Mouse (Mus musculus) ES-Bruce4 (cell line): ENCODE data around the gene Kalrn. TPM values are rescaled to one million over a fixed set of nuclear protein-coding genes. Genes with fewer than 3 reads are reported as not detected.

Experiments
- H3K27ac ChIP-seq: 2 replicates; pipeline ENCODE4 v1.5.1; 2012; ENCODE audit warnings: low read length, inconsistent platforms; ENCODE audit not compliant: insufficient read depth
- H3K27me3 ChIP-seq: 2 replicates; pipeline ENCODE4 v1.6.1; 2012; ENCODE audit warnings: mild to moderate bottlenecking, low read length, inconsistent platforms; ENCODE audit not compliant: control insufficient read depth, poor library complexity, insufficient read depth, severe bottlenecking
- H3K36me3 ChIP-seq: 2 replicates; pipeline ENCODE4 v1.6.1; 2012; ENCODE audit warnings: inconsistent platforms, mild to moderate bottlenecking, low read length, moderate library complexity; ENCODE audit not compliant: control insufficient read depth, poor library complexity, insufficient read depth, severe bottlenecking
- H3K4me1 ChIP-seq: one replicate; pipeline ENCODE4 v1.8.1; 2011; ENCODE audit warnings: low read length; ENCODE audit not compliant: control insufficient read depth, insufficient read depth
- H3K4me3 ChIP-seq: 2 replicates; pipeline ENCODE4 v1.5.1; 2011; ENCODE audit warnings: low read depth, mild to moderate bottlenecking, low read length
- H3K9ac ChIP-seq: 2 replicates; pipeline ENCODE4 v1.6.1; 2012; ENCODE audit warnings: low read depth, mild to moderate bottlenecking, inconsistent platforms; ENCODE audit not compliant: poor library complexity, severe bottlenecking
- H3K9me3 ChIP-seq: replicated peaks from 2 replicates; pipeline ENCODE4 v1.6.1; 2012; ENCODE audit warnings: mild to moderate bottlenecking, low read length, inconsistent platforms; ENCODE audit not compliant: control insufficient read depth, poor library complexity, insufficient read depth, severe bottlenecking
- CTCF ChIP-seq: IDR thresholded peaks from one replicate; pipeline ENCODE4 v1.8.1; 2011; ENCODE audit warnings: low read depth, low read length
- EP300 ChIP-seq: IDR thresholded peaks from 2 replicates; pipeline ENCODE4 v1.6.1; 2011; ENCODE audit warnings: low read depth, low read length; ENCODE audit not compliant: insufficient read depth
- POLR2A ChIP-seq: IDR thresholded peaks from one replicate; pipeline ENCODE4 v1.8.1; 2011; ENCODE audit warnings: low read length; ENCODE audit not compliant: insufficient read depth
- polyA plus RNA-seq: library from polyadenylated mRNA; stranded (reverse); fragments of >200 nt; gene quantifications from 2 replicates; pipeline ENCODE4 v1.2.4, GENCODE M21; 2011; ENCODE audit warnings: low read depth; ENCODE audit not compliant: missing spikeins, insufficient read depth, insufficient read length

Gene Kalrn
- polyA plus RNA-seq, 1 experiment: 8.2 TPM

DNA sequence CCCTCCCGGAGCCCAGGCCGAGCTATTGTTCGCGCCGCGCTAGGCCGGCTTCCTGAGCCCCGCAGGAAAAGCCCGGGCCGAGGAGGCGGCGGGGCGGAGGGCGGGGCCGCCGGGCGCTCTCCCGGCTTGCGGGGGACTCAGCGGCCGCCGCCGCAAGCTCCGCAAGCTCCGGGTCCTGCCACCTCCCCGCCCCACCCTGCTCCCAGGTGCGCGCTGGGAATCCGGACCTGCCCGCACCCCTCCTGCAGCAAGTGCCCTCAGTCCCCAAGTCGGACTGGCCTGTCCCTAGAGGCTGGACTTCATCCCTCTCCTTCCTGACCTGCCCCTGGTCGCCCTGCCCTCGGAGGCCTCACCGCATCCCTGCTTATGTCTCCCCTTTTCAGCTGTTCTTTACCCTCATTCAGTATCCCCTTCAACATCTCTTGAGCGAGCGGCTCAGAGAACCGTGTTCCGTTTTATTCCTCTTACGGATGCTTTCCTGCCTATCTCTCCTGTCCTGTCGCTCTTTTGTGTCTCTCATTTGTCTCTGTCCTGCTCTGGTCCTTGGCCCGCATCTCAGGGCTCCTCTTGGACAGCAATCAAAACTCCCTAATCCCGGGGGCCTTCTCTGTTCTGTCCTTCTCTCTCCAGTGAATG lies 642 bp upstream of the Kalrn start:
- no peaks in the 10 kb centered on the region; the same call in 1 of the 2 replicates for H3K9me3 ChIP-seq
- H3K27me3 ChIP-seq: peaks cover 26% of the 10 kb centered on the region
- no peaks in the 10 kb centered on the region for H3K4me1 ChIP-seq
- H3K36me3 ChIP-seq: no peaks in the 10 kb centered on the region
- no peak for TF ChIP-seq POLR2A
- no peak for TF ChIP-seq CTCF
- TF ChIP-seq EP300: no peak
- peak overlapping the region; percentile 82 for H3K4me3 ChIP-seq
- H3K27ac ChIP-seq: no peak overlapping the region
- H3K9ac ChIP-seq: peak overlapping the region; percentile 84

DNA sequence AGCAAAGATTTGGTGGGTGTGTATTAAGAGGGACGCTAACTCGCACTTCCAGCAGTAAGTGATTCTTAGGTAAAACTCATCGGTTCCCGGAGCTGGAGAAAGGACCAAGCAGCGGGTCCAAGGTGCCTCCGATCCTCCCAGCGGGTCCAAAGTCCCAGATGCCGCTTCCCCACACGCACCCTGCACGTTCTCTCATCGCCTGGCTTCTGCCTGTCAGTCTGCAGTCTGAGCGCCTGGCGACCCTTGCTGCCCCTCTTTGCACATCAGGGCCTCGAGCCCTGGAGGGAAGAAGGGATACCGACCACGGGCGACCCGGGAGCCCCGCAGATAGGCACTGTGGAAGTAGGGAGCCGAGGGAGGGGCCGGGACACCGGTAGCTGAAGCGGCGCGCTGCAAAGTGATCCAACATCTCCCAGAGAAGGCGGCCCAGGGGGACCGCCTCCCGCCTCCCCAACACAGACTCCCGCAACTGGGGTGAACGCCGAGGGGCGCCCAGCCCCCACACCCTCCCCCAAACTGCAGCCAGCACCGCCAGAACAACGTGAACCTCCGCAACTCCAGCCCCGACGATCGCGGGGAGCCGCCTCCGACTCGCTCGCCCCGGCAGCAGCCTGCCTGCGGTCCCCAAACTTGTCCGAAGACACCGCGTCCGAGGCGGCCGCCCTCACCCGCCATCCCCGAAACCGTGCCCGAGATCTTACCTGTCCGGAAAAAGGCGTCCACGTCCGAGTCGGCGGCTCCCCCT lies 754 bp downstream of the Kalrn start:
- peak overlapping the region; percentile 74 for H3K4me3 ChIP-seq
- no peaks in the 10 kb centered on the region for H3K36me3 ChIP-seq
- H3K9ac ChIP-seq: peak overlapping the region; percentile 84
- TF ChIP-seq CTCF (no peak), EP300 (no peak), POLR2A (no peak)
- H3K27me3 ChIP-seq: peaks cover 26% of the 10 kb centered on the region
- no peaks in the 10 kb centered on the region; the same call in 1 of the 2 replicates for H3K9me3 ChIP-seq
- no peaks in the 10 kb centered on the region for H3K4me1 ChIP-seq
- H3K27ac ChIP-seq: no peak overlapping the region

DNA sequence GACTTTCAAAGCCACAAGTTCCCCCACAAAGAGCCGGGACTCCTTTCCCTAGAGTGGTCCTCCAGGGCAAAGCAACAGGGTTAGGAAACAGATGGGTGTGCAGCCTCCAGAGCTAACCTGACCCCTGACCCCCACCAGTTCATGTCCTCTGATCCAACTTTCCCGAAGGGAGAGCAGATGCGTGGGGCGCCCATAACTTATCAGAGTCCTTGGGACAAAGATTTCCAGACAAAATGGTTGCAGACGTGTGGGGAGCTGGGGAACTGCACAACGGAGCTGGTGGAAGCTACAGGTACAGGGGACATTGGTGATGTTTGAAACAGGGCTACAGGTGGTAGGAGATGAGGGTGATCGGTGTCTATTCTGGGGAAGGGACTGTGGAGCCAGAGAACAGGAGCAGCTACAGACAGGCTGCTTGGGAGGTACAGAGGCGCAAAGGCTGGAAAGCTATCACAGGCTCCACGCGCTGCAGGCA lies 1.4 kb downstream of the Kalrn start:
- no peak for TF ChIP-seq CTCF
- no peak for TF ChIP-seq POLR2A
- TF ChIP-seq EP300: no peak
- Histone ChIP-seq H3K36me3 (no peaks in the 10 kb centered on the region), H3K9ac (no peak overlapping the region), H3K4me3 (peak overlapping the region; percentile 74), H3K27ac (no peak overlapping the region), H3K27me3 (peaks cover 26% of the 10 kb centered on the region), H3K9me3 (no peaks in the 10 kb centered on the region; the same call in 1 of the 2 replicates), H3K4me1 (no peaks in the 10 kb centered on the region)

DNA sequence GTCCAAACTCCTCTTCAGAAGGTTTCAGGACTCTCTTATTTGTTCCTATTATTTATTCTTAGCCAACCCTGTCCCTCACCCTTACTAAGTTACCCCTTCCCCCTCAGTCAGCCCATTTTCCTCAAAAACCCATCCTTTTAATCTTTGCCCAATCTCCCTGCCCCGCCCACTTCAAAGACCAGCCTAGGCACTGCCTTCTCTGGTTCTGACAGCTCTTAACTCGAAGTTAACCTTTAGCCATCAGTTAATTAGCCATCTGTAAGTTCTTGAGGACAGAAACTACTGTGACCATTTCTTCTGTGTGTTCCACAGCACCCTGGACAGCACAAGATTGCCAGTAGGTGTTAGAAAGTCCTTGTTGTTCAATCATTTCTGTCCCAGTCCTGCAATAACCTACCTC lies 3.4 kb downstream of the Kalrn start:
- Histone ChIP-seq H3K9me3 (no peaks in the 10 kb centered on the region; the same call in 1 of the 2 replicates), H3K4me1 (no peaks in the 10 kb centered on the region), H3K4me3 (no peak overlapping the region), H3K27ac (no peak overlapping the region), H3K36me3 (no peaks in the 10 kb centered on the region), H3K27me3 (peaks cover 26% of the 10 kb centered on the region), H3K9ac (no peak overlapping the region)
- TF ChIP-seq CTCF: no peak

DNA sequence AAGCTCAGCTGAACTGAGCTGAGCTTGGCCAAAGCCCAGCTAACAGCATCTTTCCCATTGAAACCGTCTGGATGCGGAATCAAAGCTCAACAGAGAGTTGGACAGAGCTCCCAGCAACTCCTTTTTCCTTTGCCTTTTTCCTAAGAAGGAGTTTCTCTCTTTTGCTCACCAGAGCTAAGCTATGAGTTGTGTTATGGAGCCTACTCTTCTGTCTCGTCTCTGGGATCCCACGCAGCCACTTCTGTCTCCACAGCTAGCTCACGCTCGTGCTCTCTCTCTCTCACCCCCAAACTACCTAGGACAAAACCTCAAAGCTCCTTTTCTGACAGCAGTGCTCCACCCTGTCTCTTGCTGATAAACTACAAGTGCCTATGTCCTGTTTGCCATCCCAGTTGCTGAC lies 4.5 kb downstream of the Kalrn start:
- no peak overlapping the region for H3K4me3 ChIP-seq
- H3K4me1 ChIP-seq: no peaks in the 10 kb centered on the region
- H3K27ac ChIP-seq: no peak overlapping the region
- H3K9me3 ChIP-seq: no peaks in the 10 kb centered on the region; the same call in 1 of the 2 replicates
- H3K9ac ChIP-seq: no peak overlapping the region
- peaks cover 22% of the 10 kb centered on the region for H3K27me3 ChIP-seq
- H3K36me3 ChIP-seq: no peaks in the 10 kb centered on the region
- TF ChIP-seq EP300 (no peak), POLR2A (no peak), CTCF (no peak)
